20 mouse cellular contexts compared by ENCODE assay signal in genomic region chr4:106250048-106250447, GRCm38 (mm10).
"Had no signal": no experiment of that assay in that cellular context is flagged by ENCODE, and none has a peak within 500 bp of the region (broad histone marks: within the 10 kb centered on the region; RNA-seq: fewer than 3 reads in every experiment).

No protein-coding gene starts in this region.

- DNase-seq: kidney, adult 18-20 months; kidney, adult 9 months; kidney, postnatal 25 days; layer of hippocampus, adult 9-11 months; lung, adult 18-20 months; lung, postnatal 10 days; lung, postnatal 4 days; thymus, adult 2 months; thymus, postnatal 14 days; thymus, postnatal 4 days had no signal

- H3K27me3 ChIP-seq: lung, embryonic 15.5 days; midbrain, embryonic 13.5 days; neural tube, embryonic 13.5 days had no signal

- H3K9me3 ChIP-seq: lung, embryonic 15.5 days; midbrain, embryonic 10.5 days; midbrain, embryonic 13.5 days; neural tube, embryonic 13.5 days had no signal

- H3K4me1 ChIP-seq: lung, embryonic 15.5 days; midbrain, embryonic 10.5 days; midbrain, embryonic 13.5 days; neural tube, embryonic 13.5 days had no signal

- ATAC-seq: inflammation-experienced regulatory T-cells, adult 6 months; midbrain, embryonic 13.5 days; midbrain, embryonic 16.5 days had no signal

- H3K9ac ChIP-seq: lung, embryonic 15.5 days; midbrain, embryonic 13.5 days; neural tube, embryonic 13.5 days had no signal

- H3K4me3 ChIP-seq: layer of hippocampus, adult 2 months; lung, embryonic 15.5 days; midbrain, embryonic 10.5 days; midbrain, embryonic 13.5 days; myocyte; neural tube, embryonic 13.5 days had no signal

- H3K4me2 ChIP-seq: lung, embryonic 15.5 days; midbrain, embryonic 13.5 days; neural tube, embryonic 13.5 days had no signal

- H3K36me3 ChIP-seq: lung, embryonic 15.5 days; midbrain, embryonic 10.5 days; midbrain, embryonic 13.5 days; neural tube, embryonic 13.5 days had no signal

- H3K27ac ChIP-seq: kidney, postnatal 0 days; layer of hippocampus, adult 2 months; lung, embryonic 15.5 days; midbrain, embryonic 10.5 days; midbrain, embryonic 13.5 days; neural tube, embryonic 13.5 days; stomach, postnatal 0 days had no signal
